Mouse (Mus musculus) Patski (cell line): ENCODE results near the gene Gm14326. TPM values are rescaled to one million over a fixed set of nuclear protein-coding genes. Genes with fewer than 3 reads are reported as not detected.
"Not testable (repeated sequence)": the region's sequence is repeated elsewhere in the genome, so short reads cannot be mapped to it uniquely, and the experiment has no call there.

Source experiments
- ATAC-seq: fragments of 100-300 bp; one replicate; pipeline ENCODE4 v1.8.0; 2021
- CTCF ChIA-PET: fragments of 350-600 bp; sonication (Branson Sonifier 250); formaldehyde crosslinking; loops from one replicate; lab custom pipeline; 2022; ENCODE audit warnings: inconsistent platforms; lab: Charles Lee
- POLR2A ChIA-PET: fragments of 350-600 bp; sonication (Branson Sonifier 250); formaldehyde crosslinking; loops from one replicate; lab custom pipeline; 2022; ENCODE audit warnings: antibody characterized with exemption, inconsistent platforms; lab: Charles Lee
- DNase-seq: peaks from one replicate; pipeline ENCODE4 v3.0.0-alpha.2; 2011; ENCODE audit warnings: low read depth, low spot score
- H3K27me3 ChIP-seq: fragments of 371-371 bp; one replicate; pipeline ENCODE4 v1.5.1; 2021
- in situ Hi-C: fragments of 300-500 bp; cut with MboI; formaldehyde crosslinking; loops from 3 replicates; pipeline ENCODE4 v1.11.1; 2018; ENCODE audit warnings: low pct_unique_long_range_greater_than_20kb, mixed read lengths
- polyA plus RNA-seq: library from polyadenylated mRNA; unstranded; gene quantifications from one replicate; pipeline ENCODE4 v1.2.3, GENCODE M21; 2021

Gene Gm14326
- polyA plus RNA-seq, result 11.4 TPM

GRCm38 (mm10) chr2:177957145-177957544 lies at the start of gene Gm14326:
Gene Gm14326, minus strand, starts transcription at chr2:177957297.
- POLR2A ChIA-PET, H3K27me3 ChIP-seq, in situ Hi-C loops, CTCF ChIA-PET, ATAC-seq, DNase-seq: not testable (repeated sequence)

DNA sequence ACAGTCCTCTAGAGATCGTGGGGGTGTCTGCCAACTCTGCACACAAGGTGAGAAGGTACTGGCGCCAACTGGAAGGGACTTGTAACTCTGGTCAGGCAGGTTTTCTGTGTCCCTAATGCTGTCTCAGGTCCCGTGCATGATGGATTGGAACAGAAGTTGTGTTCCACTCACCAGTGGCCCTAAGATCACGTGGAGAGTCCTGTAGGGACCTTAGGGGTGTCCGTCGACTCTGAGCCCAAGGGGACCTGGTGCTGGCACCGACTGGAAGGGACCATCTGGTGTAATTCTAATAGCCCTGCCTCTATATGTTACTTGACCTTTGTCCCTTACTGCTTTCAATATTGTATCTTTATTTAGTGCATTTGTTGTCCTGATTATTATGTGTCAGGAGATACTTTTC lies 17.7 kb upstream of the Gm14326 start:
- CTCF ChIA-PET, in situ Hi-C loops, POLR2A ChIA-PET, ATAC-seq, DNase-seq, H3K27me3 ChIP-seq: not testable (repeated sequence)

DNA sequence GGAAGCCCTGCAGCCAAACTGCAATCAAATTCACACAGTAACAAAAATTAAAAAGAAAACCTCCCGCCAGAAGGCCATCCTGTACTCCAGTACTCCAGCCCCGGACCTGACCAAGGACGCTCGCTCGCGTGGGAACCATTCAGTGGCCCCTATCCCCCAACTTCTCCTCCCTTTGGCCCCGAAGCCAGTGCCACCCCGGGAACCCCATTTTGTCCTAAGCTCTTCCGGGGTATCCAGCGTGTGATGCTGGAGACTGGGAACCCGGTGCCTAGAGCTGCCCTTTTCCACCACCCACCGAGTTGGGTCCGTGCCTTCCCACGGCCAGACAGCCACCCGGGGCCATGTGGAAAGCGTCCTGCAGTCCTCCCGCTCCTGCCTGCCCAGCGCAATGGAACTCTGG lies 363 bp downstream of the Gm14326 start:
- H3K27me3 ChIP-seq, ATAC-seq, in situ Hi-C loops, CTCF ChIA-PET, POLR2A ChIA-PET, DNase-seq: not testable (repeated sequence)

DNA sequence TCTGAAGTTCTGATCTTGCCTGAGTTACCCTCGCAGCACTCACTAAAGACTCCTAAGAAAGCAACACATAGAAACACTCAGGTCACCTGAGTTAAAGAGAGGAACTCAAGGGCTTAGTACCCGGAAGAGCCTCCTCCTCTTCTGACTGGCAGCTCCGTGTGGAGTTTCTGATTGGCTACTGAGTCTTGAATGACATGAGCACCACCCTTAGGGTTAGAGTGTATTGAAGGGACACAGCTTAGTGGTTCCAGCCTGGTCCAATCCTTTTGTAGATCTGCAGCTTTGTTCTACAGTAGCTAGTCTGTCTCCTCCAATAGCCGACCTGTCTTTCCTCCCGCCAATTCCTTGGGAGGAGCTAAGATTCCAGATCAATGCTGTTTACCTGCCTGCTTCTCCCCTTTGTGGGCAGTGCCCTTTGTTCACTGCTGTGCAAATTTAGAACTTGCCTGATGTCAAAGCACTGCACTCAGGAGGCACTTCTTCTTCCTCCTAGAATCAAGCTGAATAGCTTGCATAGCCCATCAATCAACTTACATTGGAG lies 31.5 kb downstream of the Gm14326 start, which contains the start of gene Zfp972:
TSS of gene Zfp972 (minus strand) at position 51 of the 541 bp plus-strand sequence.
- CTCF ChIA-PET, H3K27me3 ChIP-seq, POLR2A ChIA-PET, ATAC-seq, DNase-seq, in situ Hi-C loops: not testable (repeated sequence)

- in situ Hi-C loops, POLR2A ChIA-PET, H3K27me3 ChIP-seq, ATAC-seq, DNase-seq, CTCF ChIA-PET: not testable (repeated sequence)
Observed at GRCm38 (mm10) chr2:177903276-177903675, 53.8 kb downstream of the Gm14326 start.

- POLR2A ChIA-PET, CTCF ChIA-PET, DNase-seq, H3K27me3 ChIP-seq, ATAC-seq, in situ Hi-C loops: not testable (repeated sequence)
Observed at GRCm38 (mm10) chr2:177898171-177898570, 58.9 kb downstream of the Gm14326 start.

- POLR2A ChIA-PET, H3K27me3 ChIP-seq, CTCF ChIA-PET, DNase-seq, ATAC-seq, in situ Hi-C loops: not testable (repeated sequence)
Observed at GRCm38 (mm10) chr2:177897046-177897578, 60.0 kb downstream of the Gm14326 start, which contains the start of gene Gm14327. Gene Gm14327, plus strand, starts transcription at chr2:177897096.

- CTCF ChIA-PET, in situ Hi-C loops, ATAC-seq, H3K27me3 ChIP-seq, POLR2A ChIA-PET, DNase-seq: not testable (repeated sequence)
Observed at GRCm38 (mm10) chr2:177887743-177888142, 69.4 kb downstream of the Gm14326 start.

Other genes with a start within 250 kb of the Gm14326 start
- gene Gm14322, start 198.0 kb downstream of the Gm14326 start, polyA plus RNA-seq, result 9.1 TPM
- gene Gm14325, start 117.0 kb downstream of the Gm14326 start, polyA plus RNA-seq, result 38.0 TPM
- gene Gm14327, start 60.2 kb downstream of the Gm14326 start, polyA plus RNA-seq, result 1.7 TPM
- 0.14 TPM for gene Zfp972, start 31.7 kb downstream of the Gm14326 start, polyA plus RNA-seq
- gene Zfp971, start 66.0 kb upstream of the Gm14326 start, polyA plus RNA-seq, result 9.2 TPM
- 28.5 TPM for gene Zfp931, start 121.2 kb upstream of the Gm14326 start, polyA plus RNA-seq
- not detected for gene Phactr3, start 161.7 kb upstream of the Gm14326 start, polyA plus RNA-seq